Mouse (Mus musculus) CH12.LX (cell line): ENCODE data around the gene H2-M10.6. TPM values are rescaled to one million over a fixed set of nuclear protein-coding genes. Genes with fewer than 3 reads are reported as not detected.

ENCODE experiments used
- DNase-seq: peaks from one replicate; pipeline ENCODE4 v3.0.0-alpha.2; 2013; ENCODE audit errors: extremely low read depth
- H3K27ac ChIP-seq: 2 replicates; pipeline ENCODE4 v1.5.1; 2012; ENCODE audit warnings: low read depth, mild to moderate bottlenecking, control low read depth, moderate library complexity; ENCODE audit not compliant: insufficient read depth
- H3K27me3 ChIP-seq: replicated peaks from 2 replicates; pipeline ENCODE3; 2012; ENCODE audit warnings: inconsistent platforms
- H3K36me3 ChIP-seq, 2 experiments: replicated peaks in 1 of 2; 2 replicates each; pipeline versions ENCODE3 to v1.6.1; 2012; ENCODE audit warnings: inconsistent platforms in 1 of 2, low read length in 1 of 2, mild to moderate bottlenecking in 1 of 2, mixed read lengths in 1 of 2, moderate library complexity in 1 of 2; ENCODE audit not compliant: control insufficient read depth in 1 of 2, insufficient read depth in 1 of 2
- H3K4me1 ChIP-seq, 2 experiments: 2 replicates each; pipeline ENCODE4 v1.6.1; 2012; ENCODE audit warnings: inconsistent platforms in 1 of 2, moderate library complexity in 1 of 2; ENCODE audit not compliant: insufficient read depth in 2 of 2, control insufficient read depth in 1 of 2
- H3K4me2 ChIP-seq: 2 replicates; pipeline ENCODE4 v1.6.1; 2012; ENCODE audit warnings: low read depth, mild to moderate bottlenecking, control low read depth; ENCODE audit not compliant: poor library complexity, insufficient read depth, severe bottlenecking
- H3K4me3 ChIP-seq, 3 experiments: fragments of 150-350 bp in 1 of 3; sonication (generic) in 1 of 3; replicated peaks in 1 of 3; 2 replicates each; pipeline versions ENCODE3 to v1.5.1; 2011 to 2012; ENCODE audit warnings: low read depth in 2 of 3, low read length in 2 of 3, mild to moderate bottlenecking in 2 of 3, moderate library complexity in 2 of 3, control low read depth in 1 of 3, improper control_type of control experiment in 1 of 3, inconsistent platforms in 1 of 3, mixed read lengths in 1 of 3; ENCODE audit not compliant: poor library complexity in 1 of 3
- H3K79me2 ChIP-seq: replicated peaks from 2 replicates; pipeline ENCODE4 v1.6.1; 2012; ENCODE audit warnings: mild to moderate bottlenecking, moderate library complexity; ENCODE audit not compliant: control insufficient read depth, poor library complexity, insufficient read depth, severe bottlenecking; ENCODE audit errors: extremely low read depth
- H3K9ac ChIP-seq: 2 replicates; pipeline ENCODE4 v1.6.1; 2012; ENCODE audit warnings: low read depth, mild to moderate bottlenecking, control low read depth, moderate library complexity; ENCODE audit not compliant: insufficient read depth
- H3K9me3 ChIP-seq: replicated peaks from 2 replicates; pipeline ENCODE3; 2012; ENCODE audit warnings: low read length, inconsistent platforms, mixed read lengths
- CHD1 ChIP-seq: IDR thresholded peaks from 2 replicates; pipeline ENCODE4 v1.6.1; 2012; ENCODE audit warnings: low read depth, low read length, improper control_type of control experiment, inconsistent platforms
- CHD2 ChIP-seq: IDR thresholded peaks from 2 replicates; pipeline ENCODE4 v1.6.1; 2011; ENCODE audit warnings: low read length, improper control_type of control experiment
- E2F4 ChIP-seq: IDR thresholded peaks from 2 replicates; pipeline ENCODE4 v1.6.1; 2011; ENCODE audit warnings: low read depth, low read length, improper control_type of control experiment; ENCODE audit not compliant: insufficient replicate concordance
- ETS1 ChIP-seq: conservative IDR thresholded peaks from 2 replicates; pipeline ENCODE4 v1.6.1; 2012; ENCODE audit warnings: low read depth, mild to moderate bottlenecking, inconsistent platforms, low read length, improper control_type of control experiment, moderate library complexity
- IRF4 ChIP-seq: IDR thresholded peaks from 2 replicates; pipeline ENCODE4 v1.6.1; 2014; ENCODE audit warnings: low read depth, mild to moderate bottlenecking, inconsistent platforms, low read length, improper control_type of control experiment
- JUN ChIP-seq: IDR thresholded peaks from 2 replicates; pipeline ENCODE4 v1.6.1; 2011; ENCODE audit warnings: low read depth, mild to moderate bottlenecking, low read length, improper control_type of control experiment, moderate library complexity; ENCODE audit not compliant: insufficient read depth
- JUND ChIP-seq: conservative IDR thresholded peaks from 2 replicates; pipeline ENCODE4 v1.6.1; 2011; ENCODE audit warnings: low read depth, low read length, improper control_type of control experiment
- KAT2A ChIP-seq: IDR thresholded peaks from 2 replicates; pipeline ENCODE4 v1.6.1; 2012; ENCODE audit warnings: low read length, improper control_type of control experiment, inconsistent platforms; ENCODE audit not compliant: insufficient replicate concordance
- MAFK ChIP-seq: IDR thresholded peaks from 2 replicates; pipeline ENCODE4 v1.6.1; 2011; ENCODE audit warnings: low read length, improper control_type of control experiment; ENCODE audit not compliant: insufficient replicate concordance
- MAX ChIP-seq: IDR thresholded peaks from 2 replicates; pipeline ENCODE4 v1.6.1; 2011; ENCODE audit warnings: low read length, improper control_type of control experiment
- MYC ChIP-seq: IDR thresholded peaks from 2 replicates; pipeline ENCODE4 v1.6.1; 2011; ENCODE audit warnings: low read depth, mild to moderate bottlenecking, improper control_type of control experiment, low read length
- NELFE ChIP-seq: IDR thresholded peaks from 2 replicates; pipeline ENCODE4 v1.6.1; 2011; ENCODE audit warnings: low read depth, low read length, improper control_type of control experiment
- PAX5 ChIP-seq: IDR thresholded peaks from 2 replicates; pipeline ENCODE4 v1.6.1; 2012; ENCODE audit warnings: low read length, inconsistent platforms, mixed read lengths
- POLR2A ChIP-seq: IDR thresholded peaks from 2 replicates; pipeline ENCODE4 v1.6.1; 2011; ENCODE audit warnings: low read depth, mild to moderate bottlenecking, improper control_type of control experiment, low read length
- SIN3A ChIP-seq: IDR thresholded peaks from 2 replicates; pipeline ENCODE4 v1.6.1; 2012; ENCODE audit warnings: low read length, improper control_type of control experiment, inconsistent platforms
- SMC3 ChIP-seq: IDR thresholded peaks from 2 replicates; pipeline ENCODE4 v1.6.1; 2011; ENCODE audit warnings: low read depth, low read length, improper control_type of control experiment
- TBP ChIP-seq: conservative IDR thresholded peaks from 2 replicates; pipeline ENCODE4 v1.6.1; 2011; ENCODE audit warnings: low read depth, low read length, improper control_type of control experiment
- UBTF ChIP-seq: IDR thresholded peaks from 2 replicates; pipeline ENCODE4 v1.6.1; 2012; ENCODE audit warnings: low read depth, mild to moderate bottlenecking, inconsistent platforms, low read length, improper control_type of control experiment, moderate library complexity
- USF1 ChIP-seq: IDR thresholded peaks from 2 replicates; pipeline ENCODE4 v1.6.1; 2014; ENCODE audit warnings: low read depth, mild to moderate bottlenecking, inconsistent platforms, low read length, improper control_type of control experiment
- USF2 ChIP-seq: conservative IDR thresholded peaks from 2 replicates; pipeline ENCODE4 v1.6.1; 2011; ENCODE audit warnings: low read depth, low read length, improper control_type of control experiment
- ZC3H11A ChIP-seq: IDR thresholded peaks from 2 replicates; pipeline ENCODE4 v1.6.1; 2012; ENCODE audit warnings: low read depth, mild to moderate bottlenecking, inconsistent platforms, low read length, improper control_type of control experiment
- ZKSCAN1 ChIP-seq: IDR thresholded peaks from 2 replicates; pipeline ENCODE4 v1.6.1; 2012; ENCODE audit warnings: low read depth, inconsistent platforms, low read length, improper control_type of control experiment, borderline replicate concordance
- ZMIZ1 ChIP-seq: IDR thresholded peaks from 2 replicates; pipeline ENCODE4 v1.6.1; 2012; ENCODE audit warnings: low read depth, mild to moderate bottlenecking, inconsistent platforms, low read length, improper control_type of control experiment
- ZNF384 ChIP-seq: IDR thresholded peaks from 2 replicates; pipeline ENCODE4 v1.6.1; 2012; ENCODE audit warnings: low read depth, low read length, improper control_type of control experiment, inconsistent platforms
- dilution Hi-C: fragments of 300-500 bp; cut with MboI; formaldehyde crosslinking; loops from 2 replicates; pipeline ENCODE4 v1.14.3; 2020; ENCODE audit warnings: low sequenced_read_pairs; ENCODE audit not compliant: extremely low pct_unique_long_range_greater_than_20kb, extremely low pct_ligation_motif_present
- in situ Hi-C: fragments of 300-500 bp; cut with MboI; formaldehyde crosslinking; loops from 3 replicates; pipeline ENCODE4 v1.14.3; 2019; ENCODE audit warnings: low sequenced_read_pairs, low pct_ligation_motif_present, low pct_unique_long_range_greater_than_20kb, mixed read lengths
- polyA plus RNA-seq: library from polyadenylated mRNA; unstranded; fragments of >175 nt; gene quantifications from 2 replicates; pipeline ENCODE4 v1.2.1, GENCODE M21; 2012; ENCODE audit warnings: low read depth; ENCODE audit not compliant: insufficient read length
- total RNA-seq, 2 experiments: library from RNA; depleted of rRNA; stranded (reverse); fragments of 300-350 nt in 1 of 2; fragments of >200 nt in 1 of 2; gene quantifications; 2 replicates each; pipeline ENCODE4 v1.2.3; 2012 to 2014

H2-M10.6 gene
- total and polyA plus RNA-seq, 3 experiments, result 0.27 TPM; not detected in 2

GRCm38 (mm10) chr17:36858181-36858580, 46.2 kb downstream of the H2-M10.6 start:
- Histone ChIP-seq H3K9ac (no peak overlapping the region), H3K27me3 (no peaks in the 10 kb centered on the region), H3K36me3 (peaks cover 42 to 71% of the 10 kb centered on the region in 2 experiments), H3K4me3 (no peak overlapping the region), H3K79me2 (no peaks in the 10 kb centered on the region), H3K27ac (no peak overlapping the region), H3K4me2 (no peak overlapping the region), H3K4me1 (no peaks in the 10 kb centered on the region), H3K9me3 (no peaks in the 10 kb centered on the region)
- DNase-seq, result no peak
- TF ChIP-seq E2F4 (no peak), ZC3H11A (no peak), SMC3 (no peak), ETS1 (no peak), JUN (no peak), NELFE (no peak), CHD1 (no peak), TBP (no peak), KAT2A (no peak), JUND (no peak), ZMIZ1 (no peak), USF2 (no peak), ZKSCAN1 (no peak), MYC (no peak), IRF4 (no peak), USF1 (no peak), SIN3A (no peak), POLR2A (no peak), MAX (no peak)
- dilution Hi-C loops, result no loop called here
- in situ Hi-C loops, result no loop called here

GRCm38 (mm10) chr17:36861680-36862079, 49.7 kb downstream of the H2-M10.6 start:
- dilution Hi-C loops (no loop called here), in situ Hi-C loops (no loop called here)
- H3K4me2 ChIP-seq, result no peak overlapping the region
- no peak overlapping the region for H3K9ac ChIP-seq
- peaks cover 2% of the 10 kb centered on the region for H3K27me3 ChIP-seq
- no peaks in the 10 kb centered on the region for H3K4me1 ChIP-seq
- no peak overlapping the region for H3K27ac ChIP-seq
- no peaks in the 10 kb centered on the region for H3K9me3 ChIP-seq
- no peaks in the 10 kb centered on the region for H3K79me2 ChIP-seq
- DNase-seq, result no peak
- no peak overlapping the region for H3K4me3 ChIP-seq
- peaks cover 23 to 38% of the 10 kb centered on the region in 2 experiments for H3K36me3 ChIP-seq
- no peak for TF ChIP-seq USF1
- TF ChIP-seq UBTF, result no peak
- no peak for TF ChIP-seq MAFK
- no peak for TF ChIP-seq ZNF384
- no peak for TF ChIP-seq PAX5
- TF ChIP-seq CHD2, result no peak

Other genes starting within 250 kb of the H2-M10.6 start
- gene H2-M9, start 169.5 kb upstream of the H2-M10.6 start, total RNA-seq (2012; rRNA removed), result not detected in 2 replicates
- gene H2-M9, start 169.5 kb upstream of the H2-M10.6 start, total RNA-seq (2014; rRNA removed), result not detected in 2 replicates
- gene H2-M9, start 169.5 kb upstream of the H2-M10.6 start, polyA plus RNA-seq, result not detected in 2 replicates
- gene H2-M1, start 140.0 kb upstream of the H2-M10.6 start, total RNA-seq (2012; rRNA removed), result not detected in 2 replicates
- gene H2-M1, start 140.0 kb upstream of the H2-M10.6 start, total RNA-seq (2014; rRNA removed), result not detected in 2 replicates
- gene H2-M1, start 140.0 kb upstream of the H2-M10.6 start, polyA plus RNA-seq, result not detected in 2 replicates
- not detected in 2 replicates for gene H2-M10.5, start 39.3 kb upstream of the H2-M10.6 start, total RNA-seq (2012; rRNA removed)
- gene H2-M10.5, start 39.3 kb upstream of the H2-M10.6 start, total RNA-seq (2014; rRNA removed), result not detected in 2 replicates
- gene H2-M10.5, start 39.3 kb upstream of the H2-M10.6 start, polyA plus RNA-seq, result not detected in 2 replicates
- 17.1 and 19.1 TPM in 2 replicates for gene Trim26, start 25.0 kb downstream of the H2-M10.6 start, total RNA-seq (2012; rRNA removed)
- 13.6 and 14.2 TPM in 2 replicates for gene Trim26, start 25.0 kb downstream of the H2-M10.6 start, total RNA-seq (2014; rRNA removed)
- gene Trim26, start 25.0 kb downstream of the H2-M10.6 start, polyA plus RNA-seq, result 67.0 and 67.1 TPM in 2 replicates
- gene Trim15, start 55.0 kb downstream of the H2-M10.6 start, total RNA-seq (2012; rRNA removed), result not detected in 2 replicates
- not detected in 2 replicates for gene Trim15, start 55.0 kb downstream of the H2-M10.6 start, total RNA-seq (2014; rRNA removed)
- gene Trim15, start 55.0 kb downstream of the H2-M10.6 start, polyA plus RNA-seq, result 0.14 TPM in 1 of 2 replicates, not detected in the other
- not detected in 2 replicates for gene Trim10, start 57.4 kb downstream of the H2-M10.6 start, total RNA-seq (2012; rRNA removed)
- gene Trim10, start 57.4 kb downstream of the H2-M10.6 start, total RNA-seq (2014; rRNA removed), result not detected in 2 replicates
- gene Trim10, start 57.4 kb downstream of the H2-M10.6 start, polyA plus RNA-seq, result not detected in 2 replicates
- gene Trim40, start 78.0 kb downstream of the H2-M10.6 start, total RNA-seq (2012; rRNA removed), result 0.13 TPM in 1 of 2 replicates, not detected in the other
- gene Trim40, start 78.0 kb downstream of the H2-M10.6 start, total RNA-seq (2014; rRNA removed), result not detected in 2 replicates
- 0.14 and 0.22 TPM in 2 replicates for gene Trim40, start 78.0 kb downstream of the H2-M10.6 start, polyA plus RNA-seq
- gene Trim31, start 85.9 kb downstream of the H2-M10.6 start, total RNA-seq (2012; rRNA removed), result not detected in 2 replicates
- not detected in 2 replicates for gene Trim31, start 85.9 kb downstream of the H2-M10.6 start, total RNA-seq (2014; rRNA removed)
- not detected in 2 replicates for gene Trim31, start 85.9 kb downstream of the H2-M10.6 start, polyA plus RNA-seq
- gene Rnf39, start 130.7 kb downstream of the H2-M10.6 start, total RNA-seq (2012; rRNA removed), result not detected in 2 replicates
- gene Rnf39, start 130.7 kb downstream of the H2-M10.6 start, total RNA-seq (2014; rRNA removed), result not detected in 2 replicates
- gene Rnf39, start 130.7 kb downstream of the H2-M10.6 start, polyA plus RNA-seq, result 0.40 TPM in 1 of 2 replicates, not detected in the other
- gene Ppp1r11, start 139.6 kb downstream of the H2-M10.6 start, total RNA-seq (2012; rRNA removed), result 208 and 209 TPM in 2 replicates
- 120 and 128 TPM in 2 replicates for gene Ppp1r11, start 139.6 kb downstream of the H2-M10.6 start, total RNA-seq (2014; rRNA removed)
- 238 and 276 TPM in 2 replicates for gene Ppp1r11, start 139.6 kb downstream of the H2-M10.6 start, polyA plus RNA-seq
- 66.9 and 80.3 TPM in 2 replicates for gene Znrd1, start 146.4 kb downstream of the H2-M10.6 start, total RNA-seq (2012; rRNA removed)
- 66.8 and 67.3 TPM in 2 replicates for gene Znrd1, start 146.4 kb downstream of the H2-M10.6 start, total RNA-seq (2014; rRNA removed)
- gene Znrd1, start 146.4 kb downstream of the H2-M10.6 start, polyA plus RNA-seq, result 74.5 and 98.1 TPM in 2 replicates
- 8.1 and 8.6 TPM in 2 replicates for gene Znrd1as, start 146.4 kb downstream of the H2-M10.6 start, total RNA-seq (2012; rRNA removed)
- 8.5 and 8.6 TPM in 2 replicates for gene Znrd1as, start 146.4 kb downstream of the H2-M10.6 start, total RNA-seq (2014; rRNA removed)
- gene Znrd1as, start 146.4 kb downstream of the H2-M10.6 start, polyA plus RNA-seq, result 9.3 and 13.0 TPM in 2 replicates
- gene 2410137M14Rik, start 169.1 kb downstream of the H2-M10.6 start, total RNA-seq (2012; rRNA removed), result not detected in 2 replicates
- gene 2410137M14Rik, start 169.1 kb downstream of the H2-M10.6 start, total RNA-seq (2014; rRNA removed), result 0.31 TPM in 1 of 2 replicates, not detected in the other
- 0.40 TPM in 1 of 2 replicates, not detected in the other for gene 2410137M14Rik, start 169.1 kb downstream of the H2-M10.6 start, polyA plus RNA-seq
- gene H2-M5, start 177.4 kb downstream of the H2-M10.6 start, total RNA-seq (2012; rRNA removed), result 0.84 and 1.1 TPM in 2 replicates
- gene H2-M5, start 177.4 kb downstream of the H2-M10.6 start, total RNA-seq (2014; rRNA removed), result 0.58 and 1.1 TPM in 2 replicates
- 2.2 and 3.6 TPM in 2 replicates for gene H2-M5, start 177.4 kb downstream of the H2-M10.6 start, polyA plus RNA-seq
- gene Zfp57, start 189.0 kb downstream of the H2-M10.6 start, total RNA-seq (2012; rRNA removed), result not detected in 2 replicates
- gene Zfp57, start 189.0 kb downstream of the H2-M10.6 start, total RNA-seq (2014; rRNA removed), result not detected in 2 replicates
- 0.10 and 0.26 TPM in 2 replicates for gene Zfp57, start 189.0 kb downstream of the H2-M10.6 start, polyA plus RNA-seq
- gene Mog, start 211.2 kb downstream of the H2-M10.6 start, total RNA-seq (2012; rRNA removed), result not detected in 2 replicates
- gene Mog, start 211.2 kb downstream of the H2-M10.6 start, total RNA-seq (2014; rRNA removed), result not detected in 2 replicates
- not detected in 2 replicates for gene Mog, start 211.2 kb downstream of the H2-M10.6 start, polyA plus RNA-seq
- gene Gabbr1, start 233.8 kb downstream of the H2-M10.6 start, total RNA-seq (2012; rRNA removed), result 4.7 TPM in 2 replicates
- gene Gabbr1, start 233.8 kb downstream of the H2-M10.6 start, total RNA-seq (2014; rRNA removed), result 1.8 and 2.1 TPM in 2 replicates
- gene Gabbr1, start 233.8 kb downstream of the H2-M10.6 start, polyA plus RNA-seq, result 10.2 and 11.6 TPM in 2 replicates